Mouse (Mus musculus): Measurements from ENCODE around the gene Acer1. TPM values are rescaled to one million over a fixed set of nuclear protein-coding genes. Genes with fewer than 3 reads are reported as not detected.

The Acer1 gene
- polyA plus RNA-seq, 1 experiment from 2014 or later = not detected

DNA sequence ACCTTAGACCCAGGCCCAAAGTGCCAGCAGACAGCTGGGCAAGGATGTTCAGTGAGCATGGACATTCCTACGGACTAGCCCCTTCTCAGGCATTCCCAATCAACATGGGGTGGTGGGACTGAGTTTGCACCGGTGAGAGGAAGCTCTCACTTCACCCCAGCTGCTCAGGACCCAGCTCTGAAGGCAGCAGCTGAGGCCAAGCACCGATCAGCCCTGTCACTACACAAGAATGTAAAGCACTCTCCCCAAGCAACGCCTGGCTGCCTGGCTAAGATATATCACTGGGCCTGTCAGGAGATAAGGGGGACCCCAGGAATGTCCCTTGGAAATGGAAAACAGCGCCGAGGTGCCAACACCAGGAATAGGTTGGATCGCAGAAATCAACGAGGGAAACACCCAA is 19.3 kb upstream of the Acer1 start:
- Histone ChIP-seq H3K4me3 (no peak overlapping the region), H3K9ac (no peak overlapping the region), H3K27me3 (no peaks in the 10 kb centered on the region), H3K4me1 (replicated peaks) (peaks cover 16% of the 10 kb centered on the region), H3K36me3 (peaks cover 75% of the 10 kb centered on the region), H3K9me3 (no peaks in the 10 kb centered on the region), H3K4me2 (no peak overlapping the region), H3K27ac (no peak overlapping the region)
- ATAC-seq (ENCODE audit: low FRiP score) = no peak
- 73% methylated on average over 8 of the region's 8 CpGs for WGBS

DNA sequence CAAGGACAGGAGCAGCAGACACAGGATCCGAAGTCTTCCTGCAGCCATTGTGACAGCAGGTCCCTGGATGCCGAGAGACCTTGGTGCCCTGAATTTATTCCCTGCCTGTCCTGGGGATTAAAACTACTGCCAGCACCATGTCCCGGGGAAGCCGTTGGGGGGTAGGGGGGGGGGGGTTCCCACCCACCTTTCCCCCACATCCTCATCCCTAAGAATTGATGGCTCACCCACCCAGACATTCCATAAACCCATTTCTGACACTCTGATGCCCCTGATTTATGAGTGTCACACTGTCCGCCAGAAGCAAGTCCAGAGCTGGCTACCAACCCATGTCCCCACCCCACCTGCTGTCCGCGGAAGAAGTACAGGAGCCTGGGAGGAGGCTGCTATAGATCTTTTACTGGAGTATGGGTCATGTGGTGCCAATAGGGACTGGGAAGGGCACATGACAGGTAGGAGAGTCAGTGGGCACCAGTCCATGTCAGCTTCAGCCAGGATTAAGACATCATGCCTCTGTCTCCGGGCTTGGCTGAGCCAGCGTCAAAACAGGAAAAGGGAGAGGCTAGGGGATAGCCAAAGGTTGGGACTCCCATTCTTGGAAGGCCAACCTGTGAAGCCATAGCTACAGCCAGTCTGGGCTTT is 18.2 kb upstream of the Acer1 start, which contains the start of gene Pspn:
Gene Pspn, minus strand, starts transcription at position 51 of the 642 bp plus-strand sequence.
- H3K9ac ChIP-seq = no peak within 1 kb of the TSS; the same call in 1 of the 2 replicates
- H3K4me3 ChIP-seq = no peak within 1 kb of the TSS
- H3K9me3 ChIP-seq = no peaks in the 10 kb centered on the region
- 92% methylated on average over 7 of the region's 9 CpGs for WGBS
- H3K4me1 ChIP-seq (replicated peaks) = peaks cover 16% of the 10 kb centered on the region
- no peak within 1 kb of the TSS for H3K4me2 ChIP-seq
- H3K36me3 ChIP-seq = peaks cover 75% of the 10 kb centered on the region
- ATAC-seq (ENCODE audit: low FRiP score) = no peak
- H3K27me3 ChIP-seq = no peaks in the 10 kb centered on the region
- H3K27ac ChIP-seq = no peak within 1 kb of the TSS

DNA sequence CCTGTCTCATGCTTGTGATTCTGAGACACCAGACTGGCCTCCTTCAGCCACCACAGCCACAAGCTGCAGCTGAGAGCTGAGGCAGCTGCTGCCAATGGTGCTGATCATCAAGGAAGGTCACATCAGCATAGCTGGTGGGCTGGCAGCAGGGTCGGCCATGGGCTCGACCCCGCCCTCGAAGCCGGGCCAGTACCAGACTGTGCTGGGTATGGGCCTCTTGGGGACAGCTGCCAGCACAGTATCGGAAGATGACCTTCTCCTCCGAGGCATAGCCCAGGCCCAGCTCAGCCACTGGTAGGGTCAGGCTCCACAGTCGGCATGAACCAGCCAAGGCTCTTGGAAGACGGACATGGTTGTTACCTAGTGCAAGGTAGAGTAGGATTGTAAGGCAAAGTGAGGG is 17.5 kb upstream of the Acer1 start:
- H3K4me1 ChIP-seq (replicated peaks) = peaks cover 16% of the 10 kb centered on the region
- ATAC-seq (ENCODE audit: low FRiP score) = no peak
- 94% methylated on average over 9 of the region's 9 CpGs for WGBS
- H3K27me3 ChIP-seq = no peaks in the 10 kb centered on the region
- H3K4me3 ChIP-seq = no peak overlapping the region
- H3K4me2 ChIP-seq = no peak overlapping the region
- no peak overlapping the region for H3K27ac ChIP-seq
- H3K9me3 ChIP-seq = no peaks in the 10 kb centered on the region
- H3K9ac ChIP-seq = no peak overlapping the region
- peaks cover 75% of the 10 kb centered on the region for H3K36me3 ChIP-seq

DNA sequence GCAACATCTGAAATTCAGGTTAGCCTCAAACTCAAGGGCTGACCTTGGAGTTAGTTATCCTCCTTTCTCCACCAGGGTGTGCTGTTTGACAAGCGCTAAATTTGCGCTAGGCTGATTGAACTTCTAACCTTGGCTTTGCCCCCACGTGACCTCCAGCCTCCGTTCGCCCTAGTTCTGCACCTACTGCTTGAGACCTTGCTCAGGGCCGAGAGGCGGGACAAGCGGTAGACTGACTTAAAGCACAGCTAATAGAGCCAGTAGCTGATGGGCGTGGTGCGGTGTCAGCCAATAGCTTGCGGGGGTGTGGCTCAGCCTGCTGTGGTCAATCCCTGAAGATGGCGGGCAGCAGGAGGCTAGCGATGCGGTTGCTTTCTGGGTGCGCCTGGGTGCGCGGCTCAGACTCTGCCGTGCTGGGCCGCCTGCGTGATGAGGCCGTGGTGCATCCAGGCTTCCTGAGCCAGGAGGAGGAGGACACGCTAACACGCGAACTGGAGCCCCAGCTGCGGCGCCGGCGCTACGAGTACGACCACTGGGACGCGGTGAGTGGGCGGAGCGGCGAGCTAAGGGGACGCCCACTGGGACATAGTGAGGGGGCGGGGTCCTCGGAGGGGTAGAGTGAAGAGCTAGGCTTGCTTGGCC is 15.2 kb upstream of the Acer1 start, which contains the start of gene Alkbh7:
Gene Alkbh7, plus strand, starts transcription at position 311 of the 639 bp plus-strand sequence.
- Histone ChIP-seq H3K36me3 (peaks cover 76% of the 10 kb centered on the region), H3K4me3 (peak within 1 kb of the TSS; percentile 72), H3K4me2 (peak within 1 kb of the TSS; percentile 73), H3K27ac (peak within 1 kb of the TSS; percentile 88), H3K9me3 (no peaks in the 10 kb centered on the region), H3K9ac (peak within 1 kb of the TSS; percentile 73), H3K4me1 (replicated peaks) (peaks cover 22% of the 10 kb centered on the region), H3K27me3 (no peaks in the 10 kb centered on the region)
- under 1% methylated on average over 38 of the region's 38 CpGs for WGBS
- peak; percentile 98 for ATAC-seq (ENCODE audit: low FRiP score)

DNA sequence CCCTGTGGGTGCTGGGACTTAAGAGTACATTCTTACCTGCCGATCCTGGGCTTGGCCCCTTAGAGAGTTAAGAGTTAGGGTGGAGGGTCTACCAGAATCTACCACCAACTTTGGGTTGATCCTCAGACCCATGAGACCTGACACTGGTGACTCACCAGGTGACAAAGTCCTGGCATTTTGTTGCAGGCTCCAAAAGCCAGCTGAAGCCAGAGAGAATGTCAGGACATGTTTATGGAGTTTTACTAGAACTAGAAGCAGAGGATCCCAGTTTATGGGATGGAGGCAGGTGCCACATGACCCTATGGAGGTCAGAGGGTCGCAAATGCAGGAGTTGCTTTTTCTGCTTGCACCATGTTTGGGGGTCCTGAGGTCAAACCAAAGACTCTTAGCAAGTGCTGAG is 14.6 kb upstream of the Acer1 start:
- Histone ChIP-seq H3K27me3 (no peaks in the 10 kb centered on the region), H3K27ac (no peak overlapping the region), H3K36me3 (peaks cover 72% of the 10 kb centered on the region), H3K9ac (no peak overlapping the region), H3K9me3 (no peaks in the 10 kb centered on the region), H3K4me2 (peak overlapping the region; percentile 73), H3K4me3 (no peak overlapping the region; the same call in 1 of the 2 replicates), H3K4me1 (replicated peaks) (peaks cover 26% of the 10 kb centered on the region)
- no peak for ATAC-seq (ENCODE audit: low FRiP score)
- 86% methylated on average over 2 of the region's 2 CpGs for WGBS

DNA sequence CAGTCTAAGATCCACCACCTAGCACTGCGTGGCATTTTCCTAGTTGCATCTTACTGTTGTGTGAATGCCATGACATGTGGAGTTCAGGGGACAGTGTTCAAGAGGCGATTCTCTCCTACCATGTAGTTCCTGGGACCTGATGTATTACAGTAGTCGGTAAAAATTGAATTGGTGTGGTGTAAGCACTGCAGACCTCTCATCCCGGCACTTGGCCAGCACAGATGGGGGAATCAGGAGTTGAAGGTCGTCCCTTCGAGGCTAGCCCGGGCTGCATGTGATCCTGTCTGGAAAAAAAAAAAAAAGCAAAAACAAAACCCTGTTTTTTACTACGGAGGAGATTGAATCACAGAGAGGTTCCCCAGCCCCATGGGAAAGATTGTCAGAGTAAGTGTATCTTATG is 13.1 kb upstream of the Acer1 start:
- no peak for ATAC-seq (ENCODE audit: low FRiP score)
- Histone ChIP-seq H3K36me3 (peaks cover 59% of the 10 kb centered on the region), H3K27me3 (no peaks in the 10 kb centered on the region), H3K9me3 (no peaks in the 10 kb centered on the region), H3K4me2 (no peak overlapping the region), H3K4me3 (no peak overlapping the region), H3K4me1 (replicated peaks) (peaks cover 34% of the 10 kb centered on the region), H3K27ac (no peak overlapping the region), H3K9ac (no peak overlapping the region)
- 98% methylated on average over 8 of the region's 8 CpGs for WGBS

DNA sequence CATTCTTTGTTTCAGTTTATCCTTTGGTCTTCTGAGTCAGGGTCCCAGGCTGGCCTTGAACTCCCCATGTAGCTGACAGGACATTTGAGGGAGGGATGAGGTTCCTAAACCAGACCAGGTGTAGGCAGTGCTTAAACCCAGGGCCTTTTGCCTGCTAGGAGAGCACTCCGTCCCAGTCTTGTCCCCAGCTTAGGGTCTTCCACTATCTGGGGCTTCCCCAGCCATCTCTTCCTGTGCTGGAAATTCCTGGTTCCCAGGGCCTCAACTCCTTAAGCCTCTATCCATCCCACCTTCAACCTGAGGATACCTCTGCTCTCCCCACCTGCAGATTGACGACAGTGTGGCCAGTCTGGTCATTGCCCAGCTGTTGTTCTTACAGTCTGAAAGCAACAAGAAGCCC is 9.0 kb upstream of the Acer1 start:
- peaks cover 19% of the 10 kb centered on the region for H3K4me1 ChIP-seq (replicated peaks)
- H3K4me2 ChIP-seq = peak overlapping the region; percentile 69
- ATAC-seq (ENCODE audit: low FRiP score) = no peak
- 76% methylated on average over 2 of the region's 2 CpGs for WGBS
- peaks cover 39% of the 10 kb centered on the region for H3K36me3 ChIP-seq
- H3K27ac ChIP-seq = no peak overlapping the region
- no peaks in the 10 kb centered on the region for H3K9me3 ChIP-seq
- peak overlapping the region; percentile 69 for H3K4me3 ChIP-seq
- H3K27me3 ChIP-seq = no peaks in the 10 kb centered on the region
- peak overlapping the region; percentile 84 for H3K9ac ChIP-seq

DNA sequence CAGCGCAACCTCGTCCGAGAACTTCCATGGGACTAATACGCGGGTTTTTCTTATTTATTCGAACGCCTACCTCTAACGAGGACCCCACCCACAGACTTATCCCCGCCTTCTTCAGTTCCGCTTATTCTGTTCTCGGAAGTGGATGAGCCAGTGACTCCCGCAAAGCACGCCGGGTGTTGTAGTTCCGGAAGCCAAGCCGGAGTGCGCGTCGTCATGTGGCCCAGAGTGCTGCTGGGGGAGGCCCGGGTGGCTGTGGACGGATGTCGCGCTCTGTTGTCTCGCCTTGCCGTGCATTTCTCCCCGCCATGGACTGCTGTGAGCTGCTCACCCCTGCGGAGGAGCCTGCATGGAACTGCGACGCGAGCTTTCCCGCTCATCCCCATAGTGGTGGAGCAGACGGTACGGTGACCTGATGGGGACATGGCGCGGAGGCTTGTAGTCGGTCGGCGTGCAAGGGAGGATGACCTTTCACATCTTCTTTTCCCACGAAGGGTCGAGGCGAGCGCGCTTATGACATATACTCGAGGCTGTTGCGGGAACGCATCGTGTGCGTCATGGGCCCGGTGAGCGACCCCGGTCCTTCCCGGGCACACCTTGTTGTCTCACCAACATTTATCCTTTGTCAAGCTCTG is 8.3 kb upstream of the Acer1 start, which contains the start of gene Clpp:
Gene Clpp, plus strand, starts transcription at position 191 of the 632 bp plus-strand sequence.
- ATAC-seq (ENCODE audit: low FRiP score) = peak; percentile 97
- H3K27ac ChIP-seq = peak within 1 kb of the TSS; percentile 88

DNA sequence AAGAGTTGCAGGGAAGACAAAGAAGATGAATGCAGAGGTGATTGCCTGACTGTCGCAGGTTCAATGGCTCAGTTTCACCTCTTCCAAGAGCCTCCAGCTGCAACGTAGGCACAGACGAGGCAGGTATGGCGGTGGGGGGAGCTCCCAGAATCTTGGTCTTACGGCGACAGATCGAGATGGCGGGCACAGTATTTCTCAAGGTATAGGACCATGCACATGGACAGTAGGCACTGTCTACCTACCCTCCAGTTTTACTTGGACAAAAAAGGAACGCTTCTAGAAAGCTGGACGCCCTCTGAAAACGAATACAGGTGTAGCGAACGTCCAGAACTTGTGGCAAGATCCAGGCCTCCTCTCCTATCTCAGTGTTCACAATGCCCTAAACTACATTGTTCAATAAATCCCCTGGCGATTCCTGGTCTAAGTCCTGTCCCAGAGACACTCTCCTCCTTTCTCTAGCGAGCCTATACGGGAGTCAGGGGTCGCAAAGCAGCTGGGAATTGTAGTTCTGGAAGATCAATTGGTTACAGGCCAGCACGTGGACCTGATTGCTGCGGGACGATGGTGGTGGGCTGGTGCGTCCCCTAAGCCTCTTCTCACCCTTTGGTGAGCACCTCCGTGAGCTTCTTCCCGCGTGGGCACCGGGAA is 7.7 kb upstream of the Acer1 start:
- Histone ChIP-seq H3K4me2 (peak overlapping the region; percentile 69), H3K27me3 (no peaks in the 10 kb centered on the region), H3K36me3 (peaks cover 25% of the 10 kb centered on the region), H3K9me3 (no peaks in the 10 kb centered on the region), H3K4me3 (peak overlapping the region; percentile 69), H3K9ac (peak overlapping the region; percentile 84), H3K27ac (peak overlapping the region; percentile 88), H3K4me1 (replicated peaks) (peaks cover 19% of the 10 kb centered on the region)
- peak; percentile 96 for ATAC-seq (ENCODE audit: low FRiP score)
- WGBS = 3% methylated on average over 25 of the region's 25 CpGs

More for the DNA sequence above, 8.3 kb upstream of the Acer1 start, which contains the start of gene Clpp:
- WGBS = under 1% methylated on average over 52 of the region's 52 CpGs
- H3K36me3 ChIP-seq = peaks cover 31% of the 10 kb centered on the region
- peak within 1 kb of the TSS; percentile 69 for H3K4me3 ChIP-seq
- H3K27me3 ChIP-seq = no peaks in the 10 kb centered on the region
- H3K9ac ChIP-seq = peak within 1 kb of the TSS; percentile 84
- H3K9me3 ChIP-seq = no peaks in the 10 kb centered on the region
- H3K4me2 ChIP-seq = peak within 1 kb of the TSS; percentile 69
- peaks cover 19% of the 10 kb centered on the region for H3K4me1 ChIP-seq (replicated peaks)

DNA sequence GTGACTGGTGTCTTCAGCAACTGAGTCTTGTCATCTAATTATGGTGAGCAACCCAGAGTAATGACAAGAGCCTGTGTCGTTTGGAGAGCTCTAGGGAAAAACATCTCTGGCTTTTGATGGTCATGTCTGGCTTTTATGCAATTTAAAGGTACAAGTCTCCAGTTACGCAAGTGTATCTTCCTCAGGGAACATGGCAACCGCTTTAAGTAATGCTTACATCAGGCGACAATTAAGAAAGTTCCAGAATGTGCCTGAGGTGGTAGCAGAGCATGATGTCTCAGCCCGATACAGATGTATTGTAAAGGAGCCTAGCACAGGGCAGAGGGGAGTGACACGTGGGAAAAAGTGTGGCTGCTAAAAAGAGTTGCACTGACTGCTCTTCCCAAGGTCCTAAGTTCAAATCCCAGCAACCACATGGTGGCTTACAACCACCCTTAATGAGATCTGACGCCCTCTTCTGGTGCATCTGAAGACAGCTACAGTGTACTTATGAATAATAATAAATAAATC is 7.0 kb upstream of the Acer1 start:
- WGBS = 73% methylated on average over 7 of the region's 7 CpGs
- no peak for ATAC-seq (ENCODE audit: low FRiP score)
- Histone ChIP-seq H3K27me3 (no peaks in the 10 kb centered on the region), H3K27ac (peak overlapping the region; percentile 88), H3K36me3 (peaks cover 19% of the 10 kb centered on the region), H3K4me3 (peak overlapping the region; percentile 69), H3K9me3 (no peaks in the 10 kb centered on the region), H3K4me1 (replicated peaks) (peaks cover 19% of the 10 kb centered on the region), H3K9ac (peak overlapping the region; percentile 84), H3K4me2 (peak overlapping the region; percentile 69)

DNA sequence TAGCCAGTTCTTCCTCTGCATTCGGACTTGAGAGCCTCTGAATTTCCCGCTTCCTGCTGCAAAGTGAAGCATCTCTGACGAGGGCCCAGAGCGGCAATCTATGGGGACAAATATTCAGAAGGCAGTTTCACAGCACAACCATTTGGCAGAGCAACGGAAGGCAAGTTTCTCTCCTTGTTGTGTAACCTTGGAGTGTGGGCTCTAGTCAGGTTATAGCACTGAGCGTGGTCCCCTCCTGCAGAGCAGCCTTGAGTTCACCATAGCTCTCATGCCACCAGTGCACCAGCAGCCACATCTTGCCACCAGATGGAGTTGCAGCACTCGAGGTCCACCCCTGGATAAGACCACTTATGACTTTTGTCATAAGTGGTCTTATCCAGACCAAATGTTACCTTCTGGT is 6.5 kb upstream of the Acer1 start:
- H3K4me1 ChIP-seq (replicated peaks) = peaks cover 19% of the 10 kb centered on the region
- no peaks in the 10 kb centered on the region for H3K27me3 ChIP-seq
- H3K27ac ChIP-seq = no peak overlapping the region
- WGBS = 83% methylated on average over 7 of the region's 7 CpGs
- H3K9me3 ChIP-seq = no peaks in the 10 kb centered on the region
- H3K4me2 ChIP-seq = no peak overlapping the region
- no peak overlapping the region for H3K9ac ChIP-seq
- peaks cover 13% of the 10 kb centered on the region for H3K36me3 ChIP-seq
- no peak for ATAC-seq (ENCODE audit: low FRiP score)
- no peak overlapping the region for H3K4me3 ChIP-seq
